Mouse (Mus musculus) CH12.LX (cell line): ENCODE data around the gene 2210010C04Rik. TPM values are rescaled to one million over a fixed set of nuclear protein-coding genes. Genes with fewer than 3 reads are reported as not detected.
A peak's percentile ranks its signal among the peaks of the same experiment; 100 is the strongest.

Source experiments
- DNase-seq: peaks from one replicate; pipeline ENCODE4 v3.0.0-alpha.2; 2013; ENCODE audit errors: extremely low read depth
- H3K27ac ChIP-seq: 2 replicates; pipeline ENCODE4 v1.5.1; 2012; ENCODE audit warnings: low read depth, mild to moderate bottlenecking, control low read depth, moderate library complexity; ENCODE audit not compliant: insufficient read depth
- H3K27me3 ChIP-seq: replicated peaks from 2 replicates; pipeline ENCODE3; 2012; ENCODE audit warnings: inconsistent platforms
- H3K36me3 ChIP-seq, 2 experiments: replicated peaks in 1 of 2; 2 replicates each; pipeline versions ENCODE3 to v1.6.1; 2012; ENCODE audit warnings: inconsistent platforms in 1 of 2, low read length in 1 of 2, mild to moderate bottlenecking in 1 of 2, mixed read lengths in 1 of 2, moderate library complexity in 1 of 2; ENCODE audit not compliant: control insufficient read depth in 1 of 2, insufficient read depth in 1 of 2
- H3K4me1 ChIP-seq, 2 experiments: 2 replicates each; pipeline ENCODE4 v1.6.1; 2012; ENCODE audit warnings: inconsistent platforms in 1 of 2, moderate library complexity in 1 of 2; ENCODE audit not compliant: insufficient read depth in 2 of 2, control insufficient read depth in 1 of 2
- H3K4me2 ChIP-seq: 2 replicates; pipeline ENCODE4 v1.6.1; 2012; ENCODE audit warnings: low read depth, mild to moderate bottlenecking, control low read depth; ENCODE audit not compliant: poor library complexity, insufficient read depth, severe bottlenecking
- H3K4me3 ChIP-seq, 3 experiments: fragments of 150-350 bp in 1 of 3; sonication (generic) in 1 of 3; replicated peaks in 1 of 3; 2 replicates each; pipeline versions ENCODE3 to v1.5.1; 2011 to 2012; ENCODE audit warnings: low read depth in 2 of 3, low read length in 2 of 3, mild to moderate bottlenecking in 2 of 3, moderate library complexity in 2 of 3, control low read depth in 1 of 3, improper control_type of control experiment in 1 of 3, inconsistent platforms in 1 of 3, mixed read lengths in 1 of 3; ENCODE audit not compliant: poor library complexity in 1 of 3
- H3K79me2 ChIP-seq: replicated peaks from 2 replicates; pipeline ENCODE4 v1.6.1; 2012; ENCODE audit warnings: mild to moderate bottlenecking, moderate library complexity; ENCODE audit not compliant: control insufficient read depth, poor library complexity, insufficient read depth, severe bottlenecking; ENCODE audit errors: extremely low read depth
- H3K9ac ChIP-seq: 2 replicates; pipeline ENCODE4 v1.6.1; 2012; ENCODE audit warnings: low read depth, mild to moderate bottlenecking, control low read depth, moderate library complexity; ENCODE audit not compliant: insufficient read depth
- H3K9me3 ChIP-seq: replicated peaks from 2 replicates; pipeline ENCODE3; 2012; ENCODE audit warnings: low read length, inconsistent platforms, mixed read lengths
- BHLHE40 ChIP-seq: IDR thresholded peaks from 2 replicates; pipeline ENCODE4 v1.6.1; 2011; ENCODE audit warnings: mild to moderate bottlenecking, low read depth, low read length, improper control_type of control experiment
- CTCF ChIP-seq, 2 experiments: IDR thresholded peaks in 1 of 2; conservative IDR thresholded peaks in 1 of 2; 2 replicates each; pipeline ENCODE4 v1.5.1; 2011 to 2012; ENCODE audit warnings: low read depth in 2 of 2, low read length in 2 of 2, improper control_type of control experiment in 1 of 2, inconsistent platforms in 1 of 2, mild to moderate bottlenecking in 1 of 2, moderate library complexity in 1 of 2
- EP300 ChIP-seq: IDR thresholded peaks from 2 replicates; pipeline ENCODE4 v1.6.1; 2011; ENCODE audit warnings: low read length, improper control_type of control experiment
- GABPA ChIP-seq: IDR thresholded peaks from 2 replicates; pipeline ENCODE4 v1.6.1; 2012; ENCODE audit warnings: low read depth, low read length, improper control_type of control experiment, inconsistent platforms; ENCODE audit not compliant: insufficient replicate concordance
- JUN ChIP-seq: IDR thresholded peaks from 2 replicates; pipeline ENCODE4 v1.6.1; 2011; ENCODE audit warnings: low read depth, mild to moderate bottlenecking, low read length, improper control_type of control experiment, moderate library complexity; ENCODE audit not compliant: insufficient read depth
- MAZ ChIP-seq: IDR thresholded peaks from 2 replicates; pipeline ENCODE4 v1.6.1; 2012; ENCODE audit warnings: low read depth, mild to moderate bottlenecking, inconsistent platforms, low read length, improper control_type of control experiment, moderate library complexity
- MEF2A ChIP-seq: IDR thresholded peaks from 2 replicates; pipeline ENCODE4 v1.6.1; 2014; ENCODE audit warnings: low read depth, mild to moderate bottlenecking, inconsistent platforms, low read length, improper control_type of control experiment, borderline replicate concordance
- NRF1 ChIP-seq: IDR thresholded peaks from 2 replicates; pipeline ENCODE4 v1.6.1; 2014; ENCODE audit warnings: low read depth, mild to moderate bottlenecking, inconsistent platforms, low read length, improper control_type of control experiment, moderate library complexity
- POLR2A ChIP-seq: IDR thresholded peaks from 2 replicates; pipeline ENCODE4 v1.6.1; 2011; ENCODE audit warnings: low read depth, mild to moderate bottlenecking, improper control_type of control experiment, low read length
- RAD21 ChIP-seq: IDR thresholded peaks from 2 replicates; pipeline ENCODE4 v1.6.1; 2011; ENCODE audit warnings: low read depth, mild to moderate bottlenecking, low read length, improper control_type of control experiment, moderate library complexity
- SIN3A ChIP-seq: IDR thresholded peaks from 2 replicates; pipeline ENCODE4 v1.6.1; 2012; ENCODE audit warnings: low read length, improper control_type of control experiment, inconsistent platforms
- SMC3 ChIP-seq: IDR thresholded peaks from 2 replicates; pipeline ENCODE4 v1.6.1; 2011; ENCODE audit warnings: low read depth, low read length, improper control_type of control experiment
- TBP ChIP-seq: conservative IDR thresholded peaks from 2 replicates; pipeline ENCODE4 v1.6.1; 2011; ENCODE audit warnings: low read depth, low read length, improper control_type of control experiment
- UBTF ChIP-seq: IDR thresholded peaks from 2 replicates; pipeline ENCODE4 v1.6.1; 2012; ENCODE audit warnings: low read depth, mild to moderate bottlenecking, inconsistent platforms, low read length, improper control_type of control experiment, moderate library complexity
- USF1 ChIP-seq: IDR thresholded peaks from 2 replicates; pipeline ENCODE4 v1.6.1; 2014; ENCODE audit warnings: low read depth, mild to moderate bottlenecking, inconsistent platforms, low read length, improper control_type of control experiment
- ZC3H11A ChIP-seq: IDR thresholded peaks from 2 replicates; pipeline ENCODE4 v1.6.1; 2012; ENCODE audit warnings: low read depth, mild to moderate bottlenecking, inconsistent platforms, low read length, improper control_type of control experiment
- ZKSCAN1 ChIP-seq: IDR thresholded peaks from 2 replicates; pipeline ENCODE4 v1.6.1; 2012; ENCODE audit warnings: low read depth, inconsistent platforms, low read length, improper control_type of control experiment, borderline replicate concordance
- ZMIZ1 ChIP-seq: IDR thresholded peaks from 2 replicates; pipeline ENCODE4 v1.6.1; 2012; ENCODE audit warnings: low read depth, mild to moderate bottlenecking, inconsistent platforms, low read length, improper control_type of control experiment
- ZNF384 ChIP-seq: IDR thresholded peaks from 2 replicates; pipeline ENCODE4 v1.6.1; 2012; ENCODE audit warnings: low read depth, low read length, improper control_type of control experiment, inconsistent platforms
- dilution Hi-C: fragments of 300-500 bp; cut with MboI; formaldehyde crosslinking; loops from 2 replicates; pipeline ENCODE4 v1.14.3; 2020; ENCODE audit warnings: low sequenced_read_pairs; ENCODE audit not compliant: extremely low pct_unique_long_range_greater_than_20kb, extremely low pct_ligation_motif_present
- in situ Hi-C: fragments of 300-500 bp; cut with MboI; formaldehyde crosslinking; loops from 3 replicates; pipeline ENCODE4 v1.14.3; 2019; ENCODE audit warnings: low sequenced_read_pairs, low pct_ligation_motif_present, low pct_unique_long_range_greater_than_20kb, mixed read lengths
- polyA plus RNA-seq: library from polyadenylated mRNA; unstranded; fragments of >175 nt; gene quantifications from 2 replicates; pipeline ENCODE4 v1.2.1, GENCODE M21; 2012; ENCODE audit warnings: low read depth; ENCODE audit not compliant: insufficient read length
- total RNA-seq, 2 experiments: library from RNA; depleted of rRNA; stranded (reverse); fragments of 300-350 nt in 1 of 2; fragments of >200 nt in 1 of 2; gene quantifications; 2 replicates each; pipeline ENCODE4 v1.2.3; 2012 to 2014

Gene 2210010C04Rik
- total and polyA plus RNA-seq, 3 experiments, result not detected

GRCm38 (mm10) chr6:41047961-41048360 lies 12.7 kb upstream of the 2210010C04Rik start:
- H3K79me2 ChIP-seq, result no peaks in the 10 kb centered on the region
- no peak overlapping the region for H3K4me2 ChIP-seq
- H3K4me3 ChIP-seq, result no peak overlapping the region
- H3K27me3 ChIP-seq, result no peaks in the 10 kb centered on the region
- in situ Hi-C loops (no loop called here), dilution Hi-C loops (no loop called here)
- H3K36me3 ChIP-seq, result no peaks in the 10 kb centered on the region
- peaks cover 0 to 21% of the 10 kb centered on the region in 2 experiments; a peak in 2 of 4 replicates for H3K4me1 ChIP-seq
- H3K9me3 ChIP-seq, result no peaks in the 10 kb centered on the region
- H3K27ac ChIP-seq, result no peak overlapping the region
- DNase-seq, result peak; percentile 9
- TF ChIP-seq CTCF (conservative IDR thresholded peaks at IDR 0.05 in 1 of 2, IDR thresholded peaks at IDR 0.05 in 1 of 2; ENCODE audit: low read depth in 2 of 2, low read length in 2 of 2), result peak in 1 of 2 experiments; percentile 38; a peak in 2 of 4 replicates
- TF ChIP-seq MEF2A, result no peak
- H3K9ac ChIP-seq, result no peak overlapping the region

- in situ Hi-C loops, result no loop called here
- peak; percentile 27 for DNase-seq
- H3K4me1 ChIP-seq, result peaks cover 0 to 21% of the 10 kb centered on the region in 2 experiments; a peak in 2 of 4 replicates
- no peaks in the 10 kb centered on the region for H3K27me3 ChIP-seq
- H3K27ac ChIP-seq, result no peak overlapping the region
- dilution Hi-C loops, result no loop called here
- H3K9me3 ChIP-seq, result no peaks in the 10 kb centered on the region
- H3K79me2 ChIP-seq, result no peaks in the 10 kb centered on the region
- H3K4me2 ChIP-seq, result no peak overlapping the region
- H3K36me3 ChIP-seq, result no peaks in the 10 kb centered on the region
- TF ChIP-seq ZC3H11A (no peak), CTCF (conservative IDR thresholded peaks at IDR 0.05 in 1 of 2, IDR thresholded peaks at IDR 0.05 in 1 of 2; ENCODE audit: low read depth in 2 of 2, low read length in 2 of 2) (no peak), NRF1 (no peak), SIN3A (no peak), ZNF384 (no peak), UBTF (no peak), BHLHE40 (no peak), TBP (no peak), SMC3 (no peak), USF1 (no peak), RAD21 (no peak), POLR2A (no peak), JUN (no peak), EP300 (no peak), GABPA (no peak), MEF2A (no peak), ZMIZ1 (no peak), ZKSCAN1 (no peak), MAZ (no peak)
- H3K9ac ChIP-seq, result no peak overlapping the region
- H3K4me3 ChIP-seq, result no peak overlapping the region
Measured at GRCm38 (mm10) chr6:41047202-41047601, 11.9 kb upstream of the 2210010C04Rik start.
